Mouse (Mus musculus): ENCODE data around the gene Ctse.
A peak's percentile ranks its signal among the peaks of the same experiment; 100 is the strongest.

Ctse gene

DNA sequence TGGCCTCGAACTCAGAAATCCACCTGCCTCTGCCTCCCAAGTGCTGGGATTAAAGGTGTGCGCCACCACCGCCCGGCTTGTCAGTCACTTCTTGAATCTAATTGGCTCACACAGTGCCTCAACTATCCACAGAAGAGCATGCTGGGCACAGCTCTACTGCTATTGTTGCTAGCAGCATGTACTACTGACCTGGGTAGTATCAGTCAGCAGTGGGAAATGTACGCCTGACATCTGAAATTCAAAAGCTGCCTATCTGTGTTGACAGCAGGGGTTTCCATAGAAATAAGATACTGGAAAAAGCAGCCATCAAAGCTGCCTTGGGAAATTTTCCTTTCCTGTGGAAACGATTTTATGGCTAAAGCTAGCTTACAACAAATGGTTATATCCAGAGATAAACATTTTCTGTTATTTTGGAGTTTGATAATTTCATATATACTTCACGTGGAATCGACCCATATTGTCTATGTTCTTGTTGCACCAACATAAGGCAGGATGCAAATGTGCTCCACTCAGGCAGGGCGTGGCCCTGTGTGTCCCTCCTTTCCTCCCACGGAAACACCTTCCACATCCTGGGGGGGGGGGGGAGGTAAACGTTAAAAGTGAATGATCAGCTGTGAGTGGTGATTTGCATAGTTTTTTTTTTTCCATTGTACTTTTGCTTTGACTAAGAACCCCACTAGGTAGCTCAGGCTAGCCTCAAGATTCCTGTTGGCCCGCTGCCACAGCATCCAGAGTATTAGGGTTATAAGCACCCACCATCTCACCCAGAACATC is 14.8 kb downstream of the Ctse start:
- no peak for DNase-seq (ENCODE audit: extremely low spot score, low read depth, low spot score)

DNA sequence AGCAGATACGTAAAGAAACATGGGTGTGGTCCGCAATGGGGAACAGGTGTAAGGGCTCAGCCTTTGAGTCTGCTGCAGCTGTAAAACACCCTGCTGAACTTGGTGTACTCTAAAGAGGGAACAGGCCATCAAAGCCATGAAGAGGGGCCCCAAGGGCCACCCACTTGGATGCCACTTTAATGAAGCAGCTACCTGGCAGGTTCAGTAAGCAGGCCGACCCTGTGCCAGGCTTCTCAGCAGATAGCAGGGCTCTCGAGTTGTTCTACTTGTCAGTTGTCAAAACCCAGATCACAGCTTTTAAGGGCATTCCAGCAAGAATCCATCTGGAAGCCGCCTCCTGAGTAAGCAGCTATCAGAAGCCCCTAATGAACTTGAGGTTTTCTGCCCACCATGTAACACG is 17.5 kb downstream of the Ctse start:
- no peak for DNase-seq (ENCODE audit: extremely low spot score, low read depth, low spot score)

GRCm38 (mm10) chr1:131657945-131658354 is 19.8 kb downstream of the Ctse start:
- DNase-seq (ENCODE audit: extremely low spot score, low read depth, low spot score), result peak; percentile 99

- no peak for DNase-seq (ENCODE audit: extremely low spot score, low read depth, low spot score)
These were observed 21.5 kb downstream of the Ctse start for GRCm38 (mm10) chr1:131659512-131660085.

DNA sequence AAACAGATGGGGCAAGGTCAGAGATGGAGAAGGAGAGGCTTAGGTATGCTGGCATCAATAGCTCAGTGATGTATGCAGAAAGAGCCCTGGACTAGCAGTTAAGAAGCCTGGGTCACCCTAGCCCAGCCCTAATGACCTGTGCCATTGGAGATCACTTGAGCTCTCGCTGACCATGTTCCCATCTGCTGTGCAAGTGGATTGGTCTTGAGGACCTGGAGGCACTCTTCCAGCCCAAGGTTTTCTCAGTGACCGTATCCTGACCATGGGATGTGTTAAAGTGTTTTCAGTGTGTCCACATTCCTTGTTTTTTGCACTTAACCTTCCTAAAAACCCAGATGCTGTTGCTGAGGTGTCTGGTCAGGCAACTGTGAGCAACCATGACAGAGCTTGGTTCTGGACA is 22.2 kb downstream of the Ctse start:
- no peak for DNase-seq (ENCODE audit: extremely low spot score, low read depth, low spot score)

DNA sequence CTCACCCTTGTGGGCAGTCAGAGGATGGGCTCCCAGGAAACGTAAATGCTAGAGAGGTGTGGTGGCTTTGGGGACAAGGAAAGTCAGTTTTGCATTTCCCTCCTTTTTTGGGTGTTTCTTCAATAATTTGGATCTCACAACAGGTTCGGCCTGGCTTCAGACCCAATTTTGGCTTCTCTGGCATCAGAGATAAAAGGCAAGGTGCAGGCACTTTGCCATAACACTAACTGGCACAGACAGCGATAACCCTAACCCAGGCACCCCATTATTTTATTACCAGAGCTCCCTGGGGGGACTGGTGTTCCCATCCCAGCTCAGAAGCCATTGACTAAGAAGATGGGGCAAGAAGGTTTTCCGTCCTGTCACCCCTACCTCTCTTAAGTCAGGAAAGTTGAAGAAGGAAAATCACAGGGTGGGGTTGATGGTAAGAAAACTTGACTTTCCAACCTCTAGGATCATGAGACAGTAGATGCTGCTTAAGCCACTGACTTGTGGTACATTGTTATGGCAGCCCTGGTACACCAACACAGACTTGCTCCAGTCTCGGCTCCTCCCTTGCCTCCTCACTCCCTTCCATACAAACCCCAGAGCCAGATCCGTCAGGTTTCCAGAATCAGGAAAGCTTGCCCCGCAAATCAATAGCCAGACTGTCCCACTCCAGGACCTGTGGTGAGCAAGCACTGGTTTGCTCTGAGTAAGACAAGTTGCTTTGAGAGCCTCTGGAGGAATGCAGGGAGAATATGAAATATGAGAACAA is 22.8 kb downstream of the Ctse start:
- no peak for DNase-seq (ENCODE audit: extremely low spot score, low read depth, low spot score)

DNA sequence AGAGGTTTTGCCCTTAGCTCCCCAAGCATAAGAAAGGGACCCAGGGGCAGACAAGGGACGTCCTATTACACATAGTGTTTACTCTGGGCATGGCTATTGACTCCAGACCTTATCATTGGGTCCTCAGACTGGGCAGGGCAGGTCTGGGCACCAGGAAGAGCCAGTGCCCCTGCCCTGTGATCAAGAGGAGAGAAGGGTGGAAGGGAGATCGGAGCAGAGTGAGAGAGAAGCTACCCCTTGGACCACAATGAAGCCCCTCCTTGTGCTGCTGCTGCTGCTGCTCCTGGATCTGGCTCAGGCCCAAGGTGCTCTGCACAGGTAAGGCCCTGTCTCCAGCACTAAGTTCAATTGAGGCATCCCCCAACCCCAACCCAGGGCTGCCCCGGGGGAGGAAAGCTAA is 23.6 kb downstream of the Ctse start:
- DNase-seq (ENCODE audit: extremely low spot score, low read depth, low spot score), result no peak

DNA sequence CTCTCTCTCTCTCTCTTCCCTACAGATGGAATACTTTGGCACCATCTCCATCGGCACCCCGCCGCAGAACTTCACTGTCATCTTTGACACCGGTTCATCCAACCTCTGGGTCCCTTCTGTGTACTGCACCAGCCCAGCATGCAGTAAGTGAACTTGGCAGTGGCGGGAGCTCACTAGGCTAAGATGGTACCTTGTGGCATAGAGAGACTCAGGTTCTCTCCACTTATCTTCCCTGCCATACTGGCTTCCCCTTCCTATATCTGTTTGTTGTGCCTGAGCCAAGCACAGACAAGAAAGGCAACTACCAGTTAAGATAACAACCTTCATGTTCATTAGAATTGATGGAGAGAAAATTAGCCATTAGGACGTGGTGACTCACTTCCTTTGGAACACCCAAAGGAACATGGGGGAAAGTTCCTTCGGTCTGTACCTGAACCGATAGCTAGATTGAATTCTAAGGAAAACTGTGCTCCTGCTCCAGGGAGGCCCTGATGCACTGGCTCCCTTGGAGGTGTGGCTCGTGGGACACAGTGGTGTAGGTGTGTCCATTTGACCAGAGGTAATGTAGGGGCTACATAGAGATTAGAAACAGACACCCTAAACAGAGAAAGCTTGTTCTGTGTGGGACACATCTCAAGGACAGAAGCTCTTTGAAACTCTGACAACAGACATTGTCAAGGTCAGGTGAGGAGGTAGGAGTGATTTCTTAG is 25.3 kb downstream of the Ctse start:
- DNase-seq (ENCODE audit: extremely low spot score, low read depth, low spot score), result no peak

DNA sequence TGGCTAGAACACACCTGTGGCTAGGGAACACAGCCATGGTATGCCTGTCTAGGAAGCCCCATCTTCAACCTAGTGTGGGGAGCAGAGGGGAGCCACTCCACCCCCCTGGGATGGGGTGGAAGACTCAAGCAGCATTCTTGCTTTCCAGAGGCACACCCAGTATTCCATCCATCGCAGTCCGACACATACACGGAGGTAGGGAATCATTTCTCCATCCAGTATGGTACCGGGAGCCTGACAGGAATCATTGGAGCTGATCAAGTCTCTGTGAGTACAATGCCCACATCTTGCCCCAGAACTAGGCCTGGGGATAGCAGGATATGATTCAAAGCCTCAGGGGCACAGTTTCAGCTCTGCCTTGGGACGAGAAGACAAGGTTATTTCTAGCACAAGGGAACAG is 26.0 kb downstream of the Ctse start:
- DNase-seq (ENCODE audit: extremely low spot score, low read depth, low spot score), result no peak

DNA sequence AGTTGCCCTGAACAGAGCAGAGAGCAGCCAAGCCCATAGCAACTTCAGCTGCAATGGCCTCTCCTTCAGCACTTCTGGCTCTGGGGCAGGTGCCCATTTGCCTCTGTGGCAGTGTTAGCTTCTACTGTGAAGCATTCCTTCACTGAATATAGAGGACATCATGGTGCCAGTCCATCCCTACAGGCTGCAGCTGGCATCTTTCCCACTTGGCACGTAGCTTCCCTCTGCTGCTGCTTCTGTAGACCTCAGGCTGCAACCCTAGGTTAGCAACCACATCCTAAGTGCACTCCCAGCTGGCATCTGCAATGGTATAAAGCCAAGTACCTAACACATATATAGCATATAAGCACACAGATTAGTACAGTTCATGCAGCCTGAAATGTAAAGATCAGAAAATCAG is 27.8 kb downstream of the Ctse start:
- no peak for DNase-seq (ENCODE audit: extremely low spot score, low read depth, low spot score)

GRCm38 (mm10) chr1:131671113-131671512 is 33.0 kb downstream of the Ctse start:
- DNase-seq (ENCODE audit: extremely low spot score, low read depth, low spot score), result no peak

GRCm38 (mm10) chr1:131672361-131672760 is 34.3 kb downstream of the Ctse start:
- no peak for DNase-seq (ENCODE audit: extremely low spot score, low read depth, low spot score)

GRCm38 (mm10) chr1:131679644-131680043 is 41.5 kb downstream of the Ctse start:
- no peak for DNase-seq (ENCODE audit: extremely low spot score, low read depth, low spot score)

DNA sequence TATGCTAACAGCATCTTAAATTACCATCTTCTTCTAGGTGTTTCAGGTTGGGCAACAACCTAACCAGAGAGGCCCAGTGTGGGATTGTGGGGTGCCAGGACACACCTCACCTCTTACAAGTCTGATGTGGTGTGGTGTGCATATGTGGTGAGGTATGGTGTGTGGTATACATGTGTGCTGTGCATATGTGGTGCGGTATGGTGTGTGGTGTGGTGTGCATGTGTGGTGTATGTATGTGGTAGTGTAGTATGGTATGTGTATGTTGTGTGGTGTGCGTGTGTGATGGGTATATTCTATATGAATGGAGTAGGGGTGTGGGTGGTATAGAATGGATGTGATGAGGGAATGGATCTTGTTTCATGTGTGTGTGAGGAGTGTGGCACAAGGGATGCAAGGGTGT is 49.6 kb downstream of the Ctse start:
- DNase-seq (ENCODE audit: extremely low spot score, low read depth, low spot score), result no peak

DNA sequence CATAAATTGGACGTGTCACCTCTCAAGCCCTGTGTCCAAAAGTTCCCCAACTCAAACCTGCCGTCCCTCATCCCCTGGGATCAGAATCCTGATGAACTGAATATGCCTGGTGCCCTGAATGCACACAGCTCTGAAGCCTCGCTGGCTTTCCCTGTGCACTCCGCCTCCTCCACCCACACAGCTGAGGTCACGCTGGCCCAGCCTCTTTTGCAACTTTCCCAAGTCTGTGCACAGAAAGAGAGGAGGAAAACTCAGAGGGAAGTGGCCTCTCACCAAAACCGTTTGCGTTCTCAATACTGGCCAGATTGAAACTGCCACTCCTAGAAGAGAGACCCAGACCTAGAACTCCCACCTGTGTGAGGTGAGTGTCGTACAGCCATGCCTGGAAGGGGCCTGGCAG is 50.4 kb downstream of the Ctse start, which contains the start of gene Rab7b:
Gene Rab7b, plus strand, starts transcription at position 221 of the 400 bp plus-strand sequence.
- no peak for DNase-seq (ENCODE audit: extremely low spot score, low read depth, low spot score)

- no peak for DNase-seq (ENCODE audit: extremely low spot score, low read depth, low spot score)
These were observed 50.9 kb downstream of the Ctse start for GRCm38 (mm10) chr1:131689016-131689415.

DNA sequence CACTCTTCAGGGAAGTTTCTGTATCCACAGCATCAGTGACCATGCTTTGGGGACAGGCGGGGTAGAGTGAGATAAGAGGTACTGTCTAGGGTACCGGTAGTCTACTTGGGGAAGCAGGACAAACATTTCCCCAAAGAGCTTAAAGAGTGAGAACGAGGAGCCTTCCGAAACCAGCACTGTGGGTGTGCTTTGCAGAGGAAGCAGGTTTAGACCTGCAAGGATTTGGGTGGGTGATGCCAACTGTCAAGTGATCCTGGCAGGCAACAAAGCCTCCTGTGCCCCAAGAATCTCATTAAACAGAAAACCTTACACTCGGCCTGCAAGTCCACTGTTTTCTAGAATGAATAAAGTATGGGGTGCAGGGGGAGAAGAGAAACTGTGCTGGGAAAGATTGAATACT is 51.8 kb downstream of the Ctse start:
- DNase-seq (ENCODE audit: extremely low spot score, low read depth, low spot score), result no peak

DNA sequence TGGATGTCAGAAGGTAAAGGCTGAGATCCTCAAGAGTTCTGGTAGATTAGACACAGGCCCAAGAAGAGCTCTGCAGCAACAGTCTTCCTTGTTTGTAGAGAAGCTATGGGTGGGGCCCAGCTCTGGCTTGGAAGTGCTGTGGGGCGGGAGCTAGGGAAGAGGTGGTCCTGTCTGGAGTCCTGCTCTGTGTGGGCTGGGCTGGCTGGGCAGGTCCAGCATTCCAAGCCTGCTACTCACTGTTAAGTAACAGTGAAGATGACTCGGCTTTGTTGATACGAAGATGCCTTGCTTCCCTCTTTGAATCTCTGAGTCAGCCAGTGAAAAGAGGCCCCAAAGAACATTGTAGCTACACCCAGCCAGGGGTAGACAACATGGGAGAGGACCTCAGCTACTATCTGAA is 52.3 kb downstream of the Ctse start:
- no peak for DNase-seq (ENCODE audit: extremely low spot score, low read depth, low spot score)

- no peak for DNase-seq (ENCODE audit: extremely low spot score, low read depth, low spot score)
These were observed 53.2 kb downstream of the Ctse start for GRCm38 (mm10) chr1:131691356-131691755.

GRCm38 (mm10) chr1:131695308-131695707 is 57.2 kb downstream of the Ctse start:
- DNase-seq (ENCODE audit: extremely low spot score, low read depth, low spot score), result no peak

- DNase-seq (ENCODE audit: extremely low spot score, low read depth, low spot score), result no peak
These were observed 58.2 kb downstream of the Ctse start for GRCm38 (mm10) chr1:131696325-131696724.

Measured in hindlimb bud, embryonic 11.5 days (tissue).